Mouse (Mus musculus): Measurements from ENCODE around the gene Ephb2. TPM values are rescaled to one million over a fixed set of nuclear protein-coding genes. Genes with fewer than 3 reads are reported as not detected.
A peak's percentile ranks its signal among the peaks of the same experiment; 100 is the strongest.

Gene Ephb2
- total and polyA plus RNA-seq, 3 experiments, result 0.08 TPM; not detected in 2

GRCm38 (mm10) chr4:136816701-136817100, 19.1 kb downstream of the Ephb2 start:
- H3K4me2 ChIP-seq (ENCODE audit: insufficient read depth, low read depth, poor library complexity, severe bottlenecking), result no peak overlapping the region
- no peaks in the 10 kb centered on the region for H3K36me3 ChIP-seq (replicated peaks in 1 of 2; ENCODE audit: control insufficient read depth in 1 of 2, insufficient read depth in 1 of 2, low read length in 1 of 2)
- peaks cover 0 to 20% of the 10 kb centered on the region in 2 experiments; a peak in 2 of 4 replicates for H3K4me1 ChIP-seq (ENCODE audit: control insufficient read depth in 1 of 2, insufficient read depth in 2 of 2)
- dilution Hi-C loops (cut with MboI; ENCODE audit: extremely low pct_ligation_motif_present, extremely low pct_unique_long_range_greater_than_20kb, low sequenced_read_pairs), result no loop called here
- H3K79me2 ChIP-seq (replicated peaks; ENCODE audit: control insufficient read depth, extremely low read depth, insufficient read depth, poor library complexity, severe bottlenecking), result no peaks in the 10 kb centered on the region
- in situ Hi-C loops (cut with MboI; ENCODE audit: low pct_ligation_motif_present, low pct_unique_long_range_greater_than_20kb, low sequenced_read_pairs), result no loop called here
- no peak overlapping the region for H3K27ac ChIP-seq (ENCODE audit: insufficient read depth, low read depth)
- peaks cover 47% of the 10 kb centered on the region for H3K27me3 ChIP-seq (replicated peaks)
- no peak overlapping the region for H3K9ac ChIP-seq (ENCODE audit: insufficient read depth, low read depth)
- peak; percentile 12 for DNase-seq (ENCODE audit: extremely low read depth)
- no peaks in the 10 kb centered on the region for H3K9me3 ChIP-seq (replicated peaks; ENCODE audit: low read length)
- TF ChIP-seq BHLHE40 (IDR thresholded peaks at IDR 0.05; ENCODE audit: low read depth, low read length), result peak; percentile 46; the same call in 1 of the 2 replicates
- no peak for TF ChIP-seq NELFE (IDR thresholded peaks at IDR 0.05; ENCODE audit: low read depth, low read length)
- TF ChIP-seq ZKSCAN1 (IDR thresholded peaks at IDR 0.05; ENCODE audit: borderline replicate concordance, low read depth, low read length), result peak; percentile 67
- no peak for TF ChIP-seq RAD21 (IDR thresholded peaks at IDR 0.05; ENCODE audit: low read depth, low read length)
- no peak for TF ChIP-seq E2F4 (IDR thresholded peaks at IDR 0.05; ENCODE audit: insufficient replicate concordance, low read depth, low read length)
- TF ChIP-seq CHD2 (IDR thresholded peaks at IDR 0.05; ENCODE audit: low read length), result no peak
- no peak for TF ChIP-seq JUN (IDR thresholded peaks at IDR 0.05; ENCODE audit: insufficient read depth, low read depth, low read length)
- TF ChIP-seq MXI1 (IDR thresholded peaks at IDR 0.05; ENCODE audit: low read depth, low read length), result 0 out of 2 replicates have a peak, but pooled peaks have one; percentile 28
- TF ChIP-seq MEF2A (IDR thresholded peaks at IDR 0.05; ENCODE audit: borderline replicate concordance, low read depth, low read length), result no peak
- TF ChIP-seq CTCF (conservative IDR thresholded peaks at IDR 0.05 in 1 of 2, IDR thresholded peaks at IDR 0.05 in 1 of 2; ENCODE audit: low read depth in 2 of 2, low read length in 2 of 2), result no peak
- TF ChIP-seq PAX5 (IDR thresholded peaks at IDR 0.05; ENCODE audit: low read length), result no peak
- TF ChIP-seq POLR2AphosphoS2 (IDR thresholded peaks at IDR 0.05; ENCODE audit: low read depth, low read length), result no peak
- 0 out of 2 replicates have a peak, but pooled peaks have one; percentile 44 for TF ChIP-seq NRF1 (IDR thresholded peaks at IDR 0.05; ENCODE audit: low read depth, low read length)
- H3K4me3 ChIP-seq (replicated peaks in 1 of 3; ENCODE audit: low read depth in 2 of 3, low read length in 2 of 3, poor library complexity in 1 of 3), result no peak overlapping the region

- peaks cover 37% of the 10 kb centered on the region for H3K27me3 ChIP-seq (replicated peaks)
- H3K79me2 ChIP-seq (replicated peaks; ENCODE audit: control insufficient read depth, extremely low read depth, insufficient read depth, poor library complexity, severe bottlenecking), result no peaks in the 10 kb centered on the region
- H3K27ac ChIP-seq (ENCODE audit: insufficient read depth, low read depth), result no peak overlapping the region
- no peaks in the 10 kb centered on the region for H3K36me3 ChIP-seq (replicated peaks in 1 of 2; ENCODE audit: control insufficient read depth in 1 of 2, insufficient read depth in 1 of 2, low read length in 1 of 2)
- no peak overlapping the region for H3K9ac ChIP-seq (ENCODE audit: insufficient read depth, low read depth)
- in situ Hi-C loops (cut with MboI; ENCODE audit: low pct_ligation_motif_present, low pct_unique_long_range_greater_than_20kb, low sequenced_read_pairs), result no loop called here
- H3K9me3 ChIP-seq (replicated peaks; ENCODE audit: low read length), result no peaks in the 10 kb centered on the region
- peaks cover 0 to 20% of the 10 kb centered on the region in 2 experiments; a peak in 2 of 4 replicates for H3K4me1 ChIP-seq (ENCODE audit: control insufficient read depth in 1 of 2, insufficient read depth in 2 of 2)
- TF ChIP-seq KAT2A (IDR thresholded peaks at IDR 0.05; ENCODE audit: insufficient replicate concordance, low read length), result no peak
- TF ChIP-seq BHLHE40 (IDR thresholded peaks at IDR 0.05; ENCODE audit: low read depth, low read length), result no peak
- TF ChIP-seq MXI1 (IDR thresholded peaks at IDR 0.05; ENCODE audit: low read depth, low read length), result no peak
- no peak for TF ChIP-seq JUN (IDR thresholded peaks at IDR 0.05; ENCODE audit: insufficient read depth, low read depth, low read length)
- TF ChIP-seq CTCF (conservative IDR thresholded peaks at IDR 0.05 in 1 of 2, IDR thresholded peaks at IDR 0.05 in 1 of 2; ENCODE audit: low read depth in 2 of 2, low read length in 2 of 2), result peak; percentile 26 to 55; a peak in 2 of 4 replicates
- no peak for TF ChIP-seq NELFE (IDR thresholded peaks at IDR 0.05; ENCODE audit: low read depth, low read length)
- peak; percentile 8 for TF ChIP-seq RAD21 (IDR thresholded peaks at IDR 0.05; ENCODE audit: low read depth, low read length)
- no peak for TF ChIP-seq UBTF (IDR thresholded peaks at IDR 0.05; ENCODE audit: low read depth, low read length)
- TF ChIP-seq POLR2A (IDR thresholded peaks at IDR 0.05; ENCODE audit: low read depth, low read length), result no peak
- no peak for TF ChIP-seq E2F4 (IDR thresholded peaks at IDR 0.05; ENCODE audit: insufficient replicate concordance, low read depth, low read length)
- TF ChIP-seq SIN3A (IDR thresholded peaks at IDR 0.05; ENCODE audit: low read length), result no peak
- TF ChIP-seq POLR2AphosphoS2 (IDR thresholded peaks at IDR 0.05; ENCODE audit: low read depth, low read length), result no peak
- DNase-seq (ENCODE audit: extremely low read depth), result peak; percentile 17
- dilution Hi-C loops (cut with MboI; ENCODE audit: extremely low pct_ligation_motif_present, extremely low pct_unique_long_range_greater_than_20kb, low sequenced_read_pairs), result no loop called here
- no peak overlapping the region for H3K4me3 ChIP-seq (replicated peaks in 1 of 3; ENCODE audit: low read depth in 2 of 3, low read length in 2 of 3, poor library complexity in 1 of 3)
- H3K4me2 ChIP-seq (ENCODE audit: insufficient read depth, low read depth, poor library complexity, severe bottlenecking), result no peak overlapping the region
Measured at GRCm38 (mm10) chr4:136815364-136815763, 20.4 kb downstream of the Ephb2 start.
